Mouse (Mus musculus): Measurements from ENCODE around the gene 5031439G07Rik.

DNA sequence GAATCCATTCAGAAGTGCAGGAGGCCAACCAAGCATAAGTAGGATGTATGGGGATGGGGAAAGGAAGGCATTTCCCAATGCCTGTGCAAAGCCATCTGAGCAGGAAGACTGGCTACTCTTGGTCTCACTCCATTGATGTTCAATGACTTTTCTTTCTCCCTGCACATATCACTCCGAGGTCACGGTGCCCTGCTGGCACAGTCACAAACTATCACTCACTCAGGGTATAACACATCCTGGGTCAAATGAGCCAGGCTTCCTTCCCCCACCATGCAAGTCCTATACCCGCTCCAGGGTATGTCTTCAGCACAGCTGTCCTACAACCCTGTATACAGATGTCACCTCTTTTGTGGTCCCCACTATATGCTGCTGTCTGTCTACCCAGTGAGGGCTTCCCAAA, 30.0 kb downstream of the 5031439G07Rik start:
- TF ChIP-seq POLR2A (IDR thresholded peaks at IDR 0.05; ENCODE audit: insufficient read depth, low read length) (no peak), CTCF (IDR thresholded peaks at IDR 0.05; ENCODE audit: low read depth, low read length) (no peak)

All from ES-Bruce4 (cell line).